Mouse (Mus musculus) spleen, adult 2 months (tissue): Measurements from ENCODE around the gene Gucy2f. TPM values are rescaled to one million over a fixed set of nuclear protein-coding genes. Genes with fewer than 3 reads are reported as not detected.

ENCODE experiments used
- DNase-seq, 2 experiments: peaks; one replicate each; pipeline versions ENCODE4 v3.0.0 to v3.0.0-alpha.2; 2012 to 2021; ENCODE audit warnings: low spot score in 2 of 2, low read depth in 1 of 2
- H3K27ac ChIP-seq: fragments of 200-500 bp; 2 replicates; pipeline ENCODE4 v1.5.1; 2012; ENCODE audit warnings: low read length, inconsistent platforms; ENCODE audit not compliant: insufficient read depth
- H3K27me3 ChIP-seq: fragments of 200-500 bp; 2 replicates; pipeline ENCODE4 v1.6.1; 2012; ENCODE audit warnings: mild to moderate bottlenecking, moderate library complexity, low read length, inconsistent platforms; ENCODE audit not compliant: control insufficient read depth, insufficient read depth
- H3K36me3 ChIP-seq: fragments of 200-500 bp; 2 replicates; pipeline ENCODE4 v1.6.1; 2012; ENCODE audit warnings: mild to moderate bottlenecking, low read length, inconsistent platforms; ENCODE audit not compliant: control insufficient read depth, insufficient read depth
- H3K4me1 ChIP-seq: fragments of 200-500 bp; 2 replicates; pipeline ENCODE4 v1.6.1; 2011; ENCODE audit warnings: inconsistent platforms; ENCODE audit not compliant: control insufficient read depth, insufficient read depth, insufficient read length
- H3K4me3 ChIP-seq: fragments of 200-500 bp; 2 replicates; pipeline ENCODE4 v1.5.1; 2011; ENCODE audit warnings: mild to moderate bottlenecking, inconsistent platforms; ENCODE audit not compliant: insufficient read depth, insufficient read length; ENCODE audit errors: extremely low read depth
- CTCF ChIP-seq: fragments of 200-500 bp; IDR thresholded peaks from 2 replicates; pipeline ENCODE4 v1.5.1; 2011; ENCODE audit warnings: mild to moderate bottlenecking, inconsistent platforms; ENCODE audit not compliant: insufficient read depth, insufficient read length, insufficient replicate concordance; ENCODE audit errors: extremely low read depth
- POLR2A ChIP-seq: fragments of 200-500 bp; IDR thresholded peaks from 2 replicates; pipeline ENCODE4 v1.6.1; 2011; ENCODE audit warnings: low read depth, low read length, inconsistent platforms
- WGBS: fragments of 180-500 bp; shearing (Covaris S2); methylation state at CpG from one replicate; pipeline ENCODE4 v1.1.7; 2018; 5-methylcytosine and 5-hydroxymethylcytosine counted together
- polyA plus RNA-seq: library from polyadenylated mRNA; depleted of rRNA; stranded (reverse); fragments of >200 nt; gene quantifications from 2 replicates; pipeline ENCODE4 v1.2.3, GENCODE M21; 2012; rRNA removed

Gene Gucy2f
- polyA plus RNA-seq, 1 experiment: not detected

DNA sequence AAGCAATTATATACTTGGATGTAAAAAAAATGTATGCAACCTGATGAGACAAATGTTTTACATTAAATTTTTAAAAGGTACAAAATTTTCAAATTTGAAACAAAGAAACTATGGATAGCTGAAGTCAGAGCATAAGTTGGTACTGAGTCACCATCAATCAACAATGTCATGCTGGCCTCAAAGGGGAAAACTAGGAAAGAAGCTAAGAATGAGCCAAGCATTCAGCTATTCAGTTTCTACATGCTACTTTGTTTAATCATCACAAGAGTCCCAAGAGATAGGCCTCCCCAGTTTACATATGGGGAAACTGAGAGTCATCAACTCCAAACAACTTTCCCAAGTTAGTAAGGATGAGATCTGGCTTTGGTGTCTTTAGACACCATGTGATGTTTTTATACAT lies 19.8 kb downstream of the Gucy2f start:
- TF ChIP-seq POLR2A (no peak), CTCF (no peak)
- Histone ChIP-seq H3K27ac (no peak overlapping the region), H3K27me3 (no peaks in the 10 kb centered on the region), H3K4me1 (no peaks in the 10 kb centered on the region), H3K4me3 (no peak overlapping the region), H3K36me3 (no peaks in the 10 kb centered on the region)
- DNase-seq: no peak

DNA sequence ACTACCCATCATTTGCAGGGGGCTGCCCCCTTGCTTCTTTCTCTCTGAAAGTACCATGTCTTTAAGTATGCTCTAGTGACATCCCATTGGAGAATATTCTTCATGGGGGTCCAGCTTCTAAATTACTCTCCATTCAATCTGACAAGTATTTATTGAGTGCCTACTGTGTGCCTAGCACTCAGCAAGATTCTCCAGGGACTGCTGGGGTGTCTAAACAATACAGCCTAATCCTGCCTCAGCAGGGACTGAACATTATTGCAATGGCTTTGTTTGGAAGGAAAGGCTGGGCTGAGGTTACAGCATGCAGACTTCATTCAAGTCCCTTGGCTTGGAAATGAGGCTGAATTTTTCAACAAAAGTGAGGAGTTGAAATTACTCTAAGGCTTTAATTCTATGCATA lies 81.0 kb downstream of the Gucy2f start:
- TF ChIP-seq POLR2A (no peak), CTCF (no peak)
- Histone ChIP-seq H3K4me1 (no peaks in the 10 kb centered on the region), H3K4me3 (no peak overlapping the region), H3K27ac (no peak overlapping the region), H3K27me3 (no peaks in the 10 kb centered on the region), H3K36me3 (no peaks in the 10 kb centered on the region)
- DNase-seq: no peak

DNA sequence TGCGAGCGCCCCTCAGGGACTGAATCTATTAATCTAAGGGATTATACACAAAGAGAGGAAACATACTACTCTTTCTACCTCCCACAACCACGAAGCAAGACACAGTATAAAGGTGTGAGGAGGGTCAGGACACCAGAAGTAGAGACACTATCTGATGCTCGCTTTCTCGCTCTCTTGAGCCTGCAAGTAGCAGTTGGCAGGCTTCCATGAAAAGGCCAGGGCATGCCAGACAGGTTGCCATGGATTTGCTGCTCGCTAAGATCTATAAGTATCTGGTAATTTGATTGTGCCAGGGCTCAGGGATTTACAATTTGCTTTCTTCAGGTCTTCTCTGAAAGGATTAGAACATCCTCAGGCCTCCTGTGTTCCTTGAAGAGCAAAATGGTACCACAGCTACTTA lies 85.5 kb downstream of the Gucy2f start:
- Histone ChIP-seq H3K4me3 (no peak overlapping the region), H3K27me3 (no peaks in the 10 kb centered on the region), H3K36me3 (no peaks in the 10 kb centered on the region), H3K4me1 (no peaks in the 10 kb centered on the region), H3K27ac (no peak overlapping the region)
- TF ChIP-seq CTCF (no peak), POLR2A (no peak)
- 74% methylated on average over 6 of the region's 6 CpGs for WGBS
- DNase-seq: no peak

DNA sequence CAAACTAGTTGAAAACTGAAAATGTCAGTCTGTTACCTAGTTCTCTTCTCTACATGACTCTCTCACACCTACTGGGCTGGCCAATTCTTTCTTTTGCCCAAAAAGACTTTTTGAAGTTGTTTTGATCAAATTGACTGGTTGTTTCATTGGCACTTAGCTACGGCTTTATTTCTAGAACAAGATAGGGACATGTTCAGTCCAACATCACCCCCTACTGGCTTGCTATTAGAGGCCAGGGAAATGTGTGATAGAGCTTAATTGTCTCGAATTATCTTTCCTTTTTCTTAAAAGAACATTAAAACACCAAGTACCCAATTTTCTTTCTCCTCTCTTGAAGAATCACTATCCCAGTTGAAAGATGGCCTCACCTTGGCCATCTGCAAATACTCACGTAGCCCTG lies 99.8 kb downstream of the Gucy2f start:
- Histone ChIP-seq H3K4me3 (no peak overlapping the region), H3K27ac (no peak overlapping the region), H3K4me1 (no peaks in the 10 kb centered on the region), H3K36me3 (no peaks in the 10 kb centered on the region), H3K27me3 (no peaks in the 10 kb centered on the region)
- TF ChIP-seq CTCF (no peak), POLR2A (no peak)
- 48% methylated on average over 3 of the region's 3 CpGs for WGBS
- no peak for DNase-seq

DNA sequence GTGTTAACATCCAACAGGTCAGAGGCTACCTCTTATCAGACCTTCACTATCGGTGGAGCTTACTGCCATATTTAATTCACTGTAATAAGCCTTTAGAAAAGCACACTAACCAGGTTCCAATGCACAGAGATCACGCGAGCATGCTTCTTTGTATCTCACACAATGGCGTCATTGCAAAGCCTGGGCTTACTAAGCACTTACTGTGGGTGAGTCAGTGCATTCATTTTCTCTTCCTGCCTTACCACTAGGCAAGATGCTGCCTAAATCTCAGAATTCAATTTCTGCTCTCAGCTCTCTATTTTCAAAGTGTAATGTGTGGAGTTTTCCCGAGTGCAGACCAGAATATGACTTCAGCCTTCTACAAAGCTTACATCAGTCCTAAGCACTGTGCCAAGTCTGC lies 101.2 kb downstream of the Gucy2f start:
- WGBS: 87% methylated on average over 5 of the region's 5 CpGs
- no peak overlapping the region for H3K4me3 ChIP-seq
- H3K27ac ChIP-seq: no peak overlapping the region
- no peaks in the 10 kb centered on the region for H3K4me1 ChIP-seq
- no peaks in the 10 kb centered on the region for H3K36me3 ChIP-seq
- TF ChIP-seq CTCF (no peak), POLR2A (no peak)
- no peaks in the 10 kb centered on the region for H3K27me3 ChIP-seq
- no peak for DNase-seq

DNA sequence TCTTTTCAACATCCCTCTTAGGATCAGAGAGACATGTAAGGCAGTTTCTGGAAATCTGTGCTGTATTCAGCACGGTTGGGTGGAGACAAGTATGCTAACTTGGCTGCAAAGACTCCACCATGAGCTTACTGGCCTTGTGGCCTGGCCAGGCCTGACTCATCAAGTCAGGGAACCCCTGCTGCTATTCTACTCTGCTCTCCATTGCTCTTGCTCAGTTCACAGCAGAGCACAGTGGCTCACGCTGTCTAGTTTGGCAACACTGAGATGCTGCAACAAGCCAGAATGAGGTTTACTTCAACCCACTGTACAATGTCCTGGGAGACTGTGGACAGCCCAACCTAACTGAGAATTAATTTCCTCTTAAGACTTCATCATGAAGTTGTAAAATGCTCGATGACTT lies 134.1 kb downstream of the Gucy2f start:
- H3K36me3 ChIP-seq: no peaks in the 10 kb centered on the region
- H3K4me3 ChIP-seq: no peak overlapping the region
- no peaks in the 10 kb centered on the region for H3K27me3 ChIP-seq
- no peak overlapping the region for H3K27ac ChIP-seq
- TF ChIP-seq POLR2A (no peak), CTCF (no peak)
- no peak for DNase-seq
- WGBS: 78% methylated on average over 3 of the region's 3 CpGs
- no peaks in the 10 kb centered on the region for H3K4me1 ChIP-seq

Other genes starting within 250 kb of the Gucy2f start
- gene Nxt2, start 29.8 kb upstream of the Gucy2f start, polyA plus RNA-seq: 0.68 and 0.84 TPM in 2 replicates
- gene Kcne1l, start 109.4 kb upstream of the Gucy2f start, polyA plus RNA-seq: 0.41 and 0.43 TPM in 2 replicates
- gene Acsl4, start 193.6 kb upstream of the Gucy2f start, polyA plus RNA-seq: 2.1 and 2.2 TPM in 2 replicates